Mouse (Mus musculus) forebrain, embryonic 11.5 days (tissue): Measurements from ENCODE around the gene Erich6. TPM values are rescaled to one million over a fixed set of nuclear protein-coding genes. Genes with fewer than 3 reads are reported as not detected.

Source experiments
- ATAC-seq: fragments of 200-750 bp; cut with Nextera tagmentation; replicated peaks from 2 replicates; pipeline ENCODE4 v1.8.0; 2017; ENCODE audit warnings: moderate TSS enrichment; ENCODE audit not compliant: low FRiP score
- DNase-seq: peaks from one replicate; pipeline ENCODE4 v3.0.0-alpha.2; 2017; ENCODE audit warnings: low spot score
- H3K27ac ChIP-seq: fragments of 300-500 bp; sonication (generic); 2 replicates; pipeline ENCODE4 v1.5.1; 2014; ENCODE audit warnings: low read depth, low read length
- H3K27me3 ChIP-seq: fragments of 300-500 bp; sonication (generic); 2 replicates; pipeline ENCODE4 v1.6.1; 2014; ENCODE audit warnings: mild to moderate bottlenecking, low read length, mixed read lengths; ENCODE audit not compliant: control insufficient read depth, insufficient read depth
- H3K36me3 ChIP-seq: fragments of 300-500 bp; sonication (generic); 2 replicates; pipeline ENCODE4 v1.6.1; 2014; ENCODE audit warnings: mild to moderate bottlenecking, low read length, moderate library complexity, mixed read lengths; ENCODE audit not compliant: control insufficient read depth, insufficient read depth
- H3K4me1 ChIP-seq: fragments of 300-500 bp; sonication (generic); replicated peaks from 2 replicates; pipeline ENCODE4 v1.6.1; 2014; ENCODE audit warnings: low read length, mixed read lengths; ENCODE audit not compliant: control insufficient read depth, insufficient read depth
- H3K4me2 ChIP-seq: fragments of 300-500 bp; sonication (generic); 2 replicates; pipeline ENCODE4 v1.6.1; 2014; ENCODE audit warnings: low read depth, mild to moderate bottlenecking, low read length, moderate library complexity, mixed read lengths; ENCODE audit not compliant: severe bottlenecking
- H3K4me3 ChIP-seq: fragments of 300-500 bp; sonication (generic); 2 replicates; pipeline ENCODE4 v1.5.1; 2014; ENCODE audit warnings: low read depth, low read length
- H3K9ac ChIP-seq: fragments of 300-500 bp; sonication (generic); 2 replicates; pipeline ENCODE4 v1.6.1; 2014; ENCODE audit warnings: low read length
- H3K9me3 ChIP-seq: fragments of 300-500 bp; sonication (generic); 2 replicates; pipeline ENCODE4 v1.6.1; 2016; ENCODE audit warnings: low read length, mixed read lengths; ENCODE audit not compliant: control insufficient read depth
- WGBS: fragments of 180-500 bp; shearing (Covaris S2); extraction: QIAGEN DNeasy Blood & Tissue Kit; methylation state at CpG from one replicate; pipeline ENCODE4 v1.1.7; 2014; 5-methylcytosine and 5-hydroxymethylcytosine counted together
- polyA plus RNA-seq: library from polyadenylated mRNA; unstranded; fragments of >200 nt; fragmentation: Nextera tagmentation; extraction: Ambion mirVana; gene quantifications from 2 replicates; pipeline ENCODE4 v1.2.1, GENCODE M21; 2014

Gene Erich6
- polyA plus RNA-seq, 1 experiment from 2014 or later: not detected

DNA sequence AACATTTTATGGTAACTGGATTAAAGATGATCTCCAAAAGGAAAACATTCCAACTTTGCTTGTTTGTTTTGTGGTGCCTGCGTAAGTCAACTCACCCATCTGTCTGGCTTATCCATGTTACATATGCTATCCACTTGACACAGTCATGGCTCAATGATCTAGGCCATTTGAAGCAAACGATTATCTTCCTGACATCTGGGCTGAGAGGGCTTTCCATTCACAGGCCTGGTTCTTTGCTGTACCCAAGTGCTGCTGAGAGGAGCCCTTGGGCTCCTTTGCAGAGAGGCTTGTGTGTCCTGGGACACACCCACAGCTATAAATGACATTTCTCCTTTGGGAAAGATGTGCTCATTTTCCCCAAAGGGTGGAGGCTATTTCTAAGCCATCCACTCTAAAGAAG, 41.9 kb upstream of the Erich6 start:
- Histone ChIP-seq H3K27me3 (no peaks in the 10 kb centered on the region), H3K4me2 (no peak overlapping the region), H3K4me3 (no peak overlapping the region), H3K27ac (no peak overlapping the region), H3K9me3 (no peaks in the 10 kb centered on the region), H3K9ac (no peak overlapping the region), H3K4me1 (0 out of 2 replicates have a peak, but pooled peaks cover 2% of the 10 kb centered on the region), H3K36me3 (no peaks in the 10 kb centered on the region)
- no peak for ATAC-seq
- no peak for DNase-seq
- WGBS: 72% methylated on average over 2 of the region's 2 CpGs

DNA sequence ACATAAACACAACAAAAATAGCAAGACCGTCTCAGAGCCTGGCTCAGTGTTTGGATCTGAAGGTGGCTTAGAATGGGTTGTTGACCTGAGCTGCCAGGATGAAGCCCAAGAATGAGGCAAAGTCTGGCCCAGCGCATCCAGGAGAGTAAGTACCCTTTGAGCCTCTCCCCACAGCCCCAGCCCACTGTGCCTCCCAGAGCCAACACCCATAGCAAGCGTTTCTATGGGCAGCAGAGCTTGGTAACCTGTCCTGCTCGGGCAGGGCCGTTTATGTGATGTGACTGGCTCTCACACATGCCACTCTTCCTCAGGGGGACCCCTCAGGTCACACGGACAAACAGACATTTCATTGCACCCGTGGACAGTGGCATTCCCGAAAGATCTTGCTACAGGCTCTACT, 41.4 kb upstream of the Erich6 start:
- Histone ChIP-seq H3K36me3 (no peaks in the 10 kb centered on the region), H3K9ac (no peak overlapping the region), H3K9me3 (no peaks in the 10 kb centered on the region), H3K27me3 (no peaks in the 10 kb centered on the region), H3K4me2 (no peak overlapping the region), H3K4me1 (0 out of 2 replicates have a peak, but pooled peaks cover 2% of the 10 kb centered on the region), H3K27ac (no peak overlapping the region), H3K4me3 (no peak overlapping the region)
- 68% methylated on average over 8 of the region's 8 CpGs for WGBS
- DNase-seq (no peak), ATAC-seq (no peak)

GRCm38 (mm10) chr3:58677615-58678014, 40.6 kb upstream of the Erich6 start:
- Histone ChIP-seq H3K4me2 (no peak overlapping the region), H3K27me3 (no peaks in the 10 kb centered on the region), H3K27ac (no peak overlapping the region), H3K9ac (no peak overlapping the region), H3K36me3 (no peaks in the 10 kb centered on the region), H3K9me3 (no peaks in the 10 kb centered on the region), H3K4me3 (no peak overlapping the region), H3K4me1 (0 out of 2 replicates have a peak, but pooled peaks cover 2% of the 10 kb centered on the region)
- DNase-seq: no peak
- no peak for ATAC-seq
- 53% methylated on average over 3 of the region's 3 CpGs for WGBS

- no peaks in the 10 kb centered on the region for H3K9me3 ChIP-seq
- H3K4me3 ChIP-seq: no peak overlapping the region
- ATAC-seq (no peak), DNase-seq (no peak)
- H3K36me3 ChIP-seq: no peaks in the 10 kb centered on the region
- 96% methylated on average over 5 of the region's 5 CpGs for WGBS
- H3K4me2 ChIP-seq: no peak overlapping the region
- H3K27ac ChIP-seq: no peak overlapping the region
- H3K27me3 ChIP-seq: no peaks in the 10 kb centered on the region
- H3K4me1 ChIP-seq: no peaks in the 10 kb centered on the region
- no peak overlapping the region for H3K9ac ChIP-seq
Measured at GRCm38 (mm10) chr3:58673295-58673694, 36.3 kb upstream of the Erich6 start.

DNA sequence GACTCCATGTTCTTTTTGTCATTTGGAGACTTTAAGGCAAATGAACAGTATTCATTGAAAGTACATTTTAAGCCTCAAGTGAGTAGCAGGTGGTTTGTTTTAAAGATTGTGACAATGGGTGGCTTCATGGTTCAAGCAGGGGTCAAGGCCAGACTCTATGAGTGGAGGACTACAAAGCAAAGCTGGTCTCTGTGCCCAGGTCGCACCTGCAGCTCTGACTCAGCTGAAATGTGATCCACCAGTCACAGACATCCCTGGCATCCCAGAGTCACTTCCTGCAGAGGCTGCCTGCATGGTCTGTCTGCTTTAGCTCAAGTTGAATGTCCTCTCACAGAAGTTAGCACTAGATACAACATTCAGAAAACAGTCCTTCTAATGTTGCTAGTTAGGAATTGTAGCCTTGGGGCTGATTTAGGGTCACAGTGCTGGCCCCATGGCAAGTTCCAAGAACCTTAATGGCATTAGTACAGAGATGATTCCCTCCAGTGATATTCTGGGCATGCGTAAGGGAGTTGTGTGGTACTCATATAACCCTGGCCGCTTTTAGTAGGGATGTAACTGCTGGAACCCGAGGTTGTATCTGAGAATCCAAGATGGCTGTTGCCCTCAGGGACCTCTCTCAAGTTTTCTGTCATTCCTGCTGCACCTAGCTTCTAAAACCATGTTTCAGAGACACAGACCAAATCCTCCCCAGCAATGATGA, 35.6 kb upstream of the Erich6 start:
- Histone ChIP-seq H3K4me1 (no peaks in the 10 kb centered on the region), H3K27me3 (no peaks in the 10 kb centered on the region), H3K9me3 (no peaks in the 10 kb centered on the region), H3K9ac (no peak overlapping the region), H3K36me3 (no peaks in the 10 kb centered on the region), H3K4me2 (no peak overlapping the region), H3K4me3 (no peak overlapping the region), H3K27ac (no peak overlapping the region)
- no peak for DNase-seq
- 77% methylated on average over 4 of the region's 4 CpGs for WGBS
- ATAC-seq: no peak

GRCm38 (mm10) chr3:58671616-58672250, 34.7 kb upstream of the Erich6 start:
- Histone ChIP-seq H3K4me3 (no peak overlapping the region), H3K9ac (no peak overlapping the region), H3K9me3 (no peaks in the 10 kb centered on the region), H3K4me2 (no peak overlapping the region), H3K36me3 (no peaks in the 10 kb centered on the region), H3K27me3 (no peaks in the 10 kb centered on the region), H3K4me1 (no peaks in the 10 kb centered on the region), H3K27ac (no peak overlapping the region)
- ATAC-seq (no peak), DNase-seq (no peak)
- WGBS: 73% methylated on average over 6 of the region's 6 CpGs

GRCm38 (mm10) chr3:58663970-58664369, 27.0 kb upstream of the Erich6 start:
- Histone ChIP-seq H3K9ac (no peak overlapping the region), H3K27ac (no peak overlapping the region), H3K36me3 (no peaks in the 10 kb centered on the region), H3K4me3 (no peak overlapping the region), H3K4me2 (no peak overlapping the region), H3K4me1 (no peaks in the 10 kb centered on the region), H3K27me3 (no peaks in the 10 kb centered on the region), H3K9me3 (no peaks in the 10 kb centered on the region)
- WGBS: 87% methylated on average over 7 of the region's 7 CpGs
- no peak for DNase-seq
- no peak for ATAC-seq

DNA sequence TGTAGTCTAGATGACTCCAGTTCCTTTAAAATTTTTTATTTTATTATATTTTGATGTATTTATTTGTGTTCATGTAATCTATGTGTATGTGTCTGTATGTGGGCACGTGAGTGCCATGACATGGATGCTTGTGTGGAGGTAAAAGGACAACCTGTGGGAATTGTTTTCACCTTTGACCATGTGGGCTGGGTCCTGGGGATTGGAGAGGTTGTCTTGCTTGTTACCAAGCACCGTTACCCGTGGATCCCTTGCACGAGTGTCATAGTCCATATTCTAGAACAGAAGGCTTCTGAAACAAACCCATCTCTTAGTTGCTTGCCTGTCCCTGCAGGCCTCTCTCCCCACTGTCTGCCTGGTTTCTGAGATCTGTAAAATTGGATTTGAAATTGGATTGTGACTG, 23.6 kb upstream of the Erich6 start:
- ATAC-seq (no peak), DNase-seq (no peak)
- Histone ChIP-seq H3K9ac (no peak overlapping the region), H3K4me3 (no peak overlapping the region), H3K9me3 (no peaks in the 10 kb centered on the region), H3K27ac (no peak overlapping the region), H3K27me3 (no peaks in the 10 kb centered on the region), H3K36me3 (no peaks in the 10 kb centered on the region), H3K4me1 (no peaks in the 10 kb centered on the region), H3K4me2 (no peak overlapping the region)
- 94% methylated on average over 4 of the region's 4 CpGs for WGBS

DNA sequence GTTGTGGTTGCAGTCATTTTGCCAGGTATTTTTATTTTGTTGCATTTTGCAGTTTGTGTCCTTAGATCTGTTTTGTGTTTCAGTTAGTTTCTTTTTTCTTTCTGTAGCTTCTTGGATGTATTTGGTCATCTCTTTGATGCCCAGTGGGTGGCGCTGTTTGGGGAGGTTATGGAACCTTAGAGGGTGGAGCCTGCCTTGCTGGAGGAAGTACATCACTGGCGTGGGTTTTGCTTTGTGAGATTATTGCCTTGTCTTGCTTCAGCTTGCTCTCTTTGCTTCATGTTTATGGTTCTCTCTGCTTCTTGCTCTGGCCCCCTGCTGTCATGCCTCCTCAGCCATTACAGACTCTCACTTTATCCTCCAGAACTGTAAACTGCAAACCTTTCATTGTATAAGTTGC, 20.3 kb upstream of the Erich6 start:
- no peaks in the 10 kb centered on the region for H3K36me3 ChIP-seq
- H3K27ac ChIP-seq: no peak overlapping the region
- ATAC-seq: no peak
- H3K4me2 ChIP-seq: no peak overlapping the region
- H3K4me3 ChIP-seq: no peak overlapping the region
- no peak for DNase-seq
- no peaks in the 10 kb centered on the region for H3K27me3 ChIP-seq
- no peaks in the 10 kb centered on the region for H3K4me1 ChIP-seq
- no peak overlapping the region for H3K9ac ChIP-seq
- H3K9me3 ChIP-seq: no peaks in the 10 kb centered on the region
- 29% methylated on average over 2 of the region's 2 CpGs for WGBS
